Mouse (Mus musculus): Measurements from ENCODE around the gene Trpm5. TPM values are rescaled to one million over a fixed set of nuclear protein-coding genes. Genes with fewer than 3 reads are reported as not detected.

Gene Trpm5
- total and polyA plus RNA-seq, 3 experiments: 1.7 to 1.9 TPM; not detected in 1

GRCm38 (mm10) chr7:143031816-143032215, 62.6 kb downstream of the Trpm5 start:
- DNase-seq (ENCODE audit: low read depth, low spot score): no peak

GRCm38 (mm10) chr7:143027196-143027595, 67.2 kb downstream of the Trpm5 start:
- no peaks in the 10 kb centered on the region for H3K9me3 ChIP-seq (replicated peaks; ENCODE audit: insufficient read depth, low read length)
- peaks cover 0 to 27% of the 10 kb centered on the region in 2 experiments; a peak in 3 of 4 replicates for H3K36me3 ChIP-seq (ENCODE audit: control insufficient read depth in 1 of 2, insufficient read depth in 2 of 2, low read length in 2 of 2)
- no peaks in the 10 kb centered on the region for H3K27me3 ChIP-seq (ENCODE audit: control insufficient read depth in 1 of 2, insufficient read depth in 2 of 2, low read length in 2 of 2)
- no peak overlapping the region for H3K9ac ChIP-seq (ENCODE audit: control insufficient read depth, low read depth, low read length, poor library complexity, severe bottlenecking)
- DNase-seq (ENCODE audit: low read depth, low spot score): no peak
- peaks cover 19% of the 10 kb centered on the region in 2 experiments for H3K4me1 ChIP-seq (ENCODE audit: control insufficient read depth in 1 of 2, insufficient read depth in 2 of 2, low read length in 2 of 2)
- TF ChIP-seq USF2 (IDR thresholded peaks at IDR 0.05; ENCODE audit: borderline replicate concordance in 1 of 2, insufficient read depth in 1 of 2, low read depth in 1 of 2, low read length in 2 of 2) (no peak), SIN3A (IDR thresholded peaks at IDR 0.05; ENCODE audit: low read length) (no peak), KAT2A (conservative IDR thresholded peaks at IDR 0.05; ENCODE audit: low read depth, low read length) (no peak)
- no peak overlapping the region for H3K27ac ChIP-seq (ENCODE audit: control insufficient read depth, low read depth, low read length)
- H3K4me3 ChIP-seq (ENCODE audit: control insufficient read depth in 1 of 2, insufficient read depth in 1 of 2, low read depth in 2 of 2, low read length in 2 of 2): no peak overlapping the region
- no peaks in the 10 kb centered on the region for H3K79me2 ChIP-seq (ENCODE audit: control insufficient read depth, insufficient read depth, low read length, poor library complexity)

More at GRCm38 (mm10) chr7:143031816-143032215, 62.6 kb downstream of the Trpm5 start:
- Histone ChIP-seq H3K4me1 (ENCODE audit: control insufficient read depth in 1 of 2, insufficient read depth in 2 of 2, low read length in 2 of 2) (peaks cover 7 to 12% of the 10 kb centered on the region in 2 experiments; a peak in 3 of 4 replicates), H3K27ac (ENCODE audit: control insufficient read depth, low read depth, low read length) (no peak overlapping the region), H3K9ac (ENCODE audit: control insufficient read depth, low read depth, low read length, poor library complexity, severe bottlenecking) (no peak overlapping the region), H3K27me3 (ENCODE audit: control insufficient read depth in 1 of 2, insufficient read depth in 2 of 2, low read length in 2 of 2) (no peaks in the 10 kb centered on the region), H3K36me3 (ENCODE audit: control insufficient read depth in 1 of 2, insufficient read depth in 2 of 2, low read length in 2 of 2) (peaks cover 0 to 14% of the 10 kb centered on the region in 2 experiments; a peak in 3 of 4 replicates), H3K4me3 (ENCODE audit: control insufficient read depth in 1 of 2, insufficient read depth in 1 of 2, low read depth in 2 of 2, low read length in 2 of 2) (no peak overlapping the region), H3K79me2 (ENCODE audit: control insufficient read depth, insufficient read depth, low read length, poor library complexity) (no peaks in the 10 kb centered on the region), H3K9me3 (replicated peaks; ENCODE audit: insufficient read depth, low read length) (no peaks in the 10 kb centered on the region)
- TF ChIP-seq HCFC1 (IDR thresholded peaks at IDR 0.05; ENCODE audit: low read depth, low read length): no peak
- no peak for TF ChIP-seq BHLHE40 (IDR thresholded peaks at IDR 0.05; ENCODE audit: borderline replicate concordance, low read depth, low read length)
- no peak for TF ChIP-seq TCF12 (IDR thresholded peaks at IDR 0.05; ENCODE audit: low read depth, low read length)
- no peak for TF ChIP-seq ETS1 (IDR thresholded peaks at IDR 0.05; ENCODE audit: low read depth, low read length)
- TF ChIP-seq SIN3A (IDR thresholded peaks at IDR 0.05; ENCODE audit: low read length): no peak
- no peak for TF ChIP-seq NELFE (IDR thresholded peaks at IDR 0.05; ENCODE audit: low read depth, low read length)
- TF ChIP-seq RCOR1 (IDR thresholded peaks at IDR 0.05; ENCODE audit: low read depth, low read length): no peak
- TF ChIP-seq SMC3 (IDR thresholded peaks at IDR 0.05; ENCODE audit: low read depth, low read length): no peak
- TF ChIP-seq E2F4 (IDR thresholded peaks at IDR 0.05; ENCODE audit: borderline replicate concordance, low read depth, low read length): no peak
- TF ChIP-seq CHD1 (IDR thresholded peaks at IDR 0.05; ENCODE audit: low read depth, low read length): no peak
- TF ChIP-seq TBP (IDR thresholded peaks at IDR 0.05; ENCODE audit: low read depth, low read length): no peak
- no peak for TF ChIP-seq GABPA (IDR thresholded peaks at IDR 0.05; ENCODE audit: low read depth, low read length)

GRCm38 (mm10) chr7:143025496-143025895, 68.9 kb downstream of the Trpm5 start:
- H3K9me3 ChIP-seq (replicated peaks; ENCODE audit: insufficient read depth, low read length): no peaks in the 10 kb centered on the region
- H3K4me3 ChIP-seq (ENCODE audit: control insufficient read depth in 1 of 2, insufficient read depth in 1 of 2, low read depth in 2 of 2, low read length in 2 of 2): no peak overlapping the region
- peaks cover 22 to 36% of the 10 kb centered on the region in 2 experiments for H3K4me1 ChIP-seq (ENCODE audit: control insufficient read depth in 1 of 2, insufficient read depth in 2 of 2, low read length in 2 of 2)
- no peaks in the 10 kb centered on the region for H3K79me2 ChIP-seq (ENCODE audit: control insufficient read depth, insufficient read depth, low read length, poor library complexity)
- TF ChIP-seq MEF2A (IDR thresholded peaks at IDR 0.05; ENCODE audit: extremely low read depth, insufficient replicate concordance, low read depth, low read length, poor library complexity, severe bottlenecking): no peak
- TF ChIP-seq SMC3 (IDR thresholded peaks at IDR 0.05; ENCODE audit: low read depth, low read length): no peak
- no peak for TF ChIP-seq E2F4 (IDR thresholded peaks at IDR 0.05; ENCODE audit: borderline replicate concordance, low read depth, low read length)
- no peak for TF ChIP-seq MAX (IDR thresholded peaks at IDR 0.05; ENCODE audit: low read length)
- no peak for TF ChIP-seq SIN3A (IDR thresholded peaks at IDR 0.05; ENCODE audit: low read length)
- no peak for TF ChIP-seq ZKSCAN1 (IDR thresholded peaks at IDR 0.05; ENCODE audit: low read depth, low read length)
- TF ChIP-seq GATA1 (IDR thresholded peaks at IDR 0.05; ENCODE audit: low read depth, low read length): no peak
- no peak for TF ChIP-seq ZC3H11A (IDR thresholded peaks at IDR 0.05; ENCODE audit: low read depth, low read length)
- no peak for TF ChIP-seq CTCF (IDR thresholded peaks at IDR 0.05 in 2 of 3, conservative IDR thresholded peaks at IDR 0.05 in 1 of 3; ENCODE audit: control insufficient read depth in 1 of 3, insufficient read depth in 1 of 3, low read depth in 2 of 3, low read length in 3 of 3, poor library complexity in 1 of 3, severe bottlenecking in 1 of 3)
- no peak for TF ChIP-seq MYC (IDR thresholded peaks at IDR 0.05; ENCODE audit: low read depth, low read length)
- no peak for TF ChIP-seq POLR2A (IDR thresholded peaks at IDR 0.05; ENCODE audit: control insufficient read depth in 1 of 2, insufficient read depth in 1 of 2, low read depth in 1 of 2, low read length in 2 of 2, poor library complexity in 1 of 2)
- no peak for TF ChIP-seq POLR2AphosphoS5 (IDR thresholded peaks at IDR 0.05; ENCODE audit: borderline replicate concordance, low read depth, low read length)
- TF ChIP-seq EP300 (IDR thresholded peaks at IDR 0.05; ENCODE audit: low read depth in 1 of 2, low read length in 2 of 2): no peak
- peaks cover 0 to 41% of the 10 kb centered on the region in 2 experiments; a peak in 2 of 4 replicates for H3K36me3 ChIP-seq (ENCODE audit: control insufficient read depth in 1 of 2, insufficient read depth in 2 of 2, low read length in 2 of 2)
- H3K27ac ChIP-seq (ENCODE audit: control insufficient read depth, low read depth, low read length): no peak overlapping the region
- H3K27me3 ChIP-seq (ENCODE audit: control insufficient read depth in 1 of 2, insufficient read depth in 2 of 2, low read length in 2 of 2): no peaks in the 10 kb centered on the region
- DNase-seq (ENCODE audit: low read depth, low spot score): no peak
- no peak overlapping the region for H3K9ac ChIP-seq (ENCODE audit: control insufficient read depth, low read depth, low read length, poor library complexity, severe bottlenecking)

Data from MEL (cell line).